Mouse (Mus musculus) brain, embryonic 14.5 days (tissue): Measurements from ENCODE around the gene Gpr84.

ENCODE experiments used
- CTCF ChIP-seq: fragments of 200-500 bp; IDR thresholded peaks from 2 replicates; pipeline ENCODE4 v1.5.1; 2012; ENCODE audit warnings: inconsistent platforms, mild to moderate bottlenecking, moderate library complexity, borderline replicate concordance; ENCODE audit not compliant: insufficient read depth, insufficient read length; ENCODE audit errors: extremely low read depth
- POLR2A ChIP-seq: fragments of 200-500 bp; IDR thresholded peaks from 2 replicates; pipeline ENCODE4 v1.6.1; 2012; ENCODE audit warnings: mild to moderate bottlenecking, inconsistent platforms, borderline replicate concordance; ENCODE audit not compliant: poor library complexity, insufficient read depth, insufficient read length, severe bottlenecking; ENCODE audit errors: extremely low read depth

DNA sequence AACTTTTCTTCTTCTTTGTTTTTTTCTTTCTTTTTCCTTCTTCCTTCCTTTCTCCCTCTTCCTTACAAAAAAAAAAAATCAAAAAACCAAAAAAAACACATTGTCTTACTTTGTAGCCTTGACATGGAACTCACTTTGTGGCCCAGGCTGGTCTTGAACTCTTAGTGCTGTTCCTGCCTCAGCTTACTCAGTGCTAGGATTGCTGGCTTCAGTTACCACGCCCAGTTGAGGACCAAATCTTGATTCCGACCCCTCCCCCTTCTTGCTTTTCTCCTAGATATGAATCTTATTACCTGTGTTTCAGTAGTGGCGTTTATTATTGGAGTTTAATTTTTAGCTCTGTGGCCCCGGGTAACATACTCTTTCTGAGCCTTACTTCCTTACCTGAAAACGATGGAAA lies 51.2 kb downstream of the Gpr84 start:
- TF ChIP-seq POLR2A = no peak
- no peak for TF ChIP-seq CTCF
